10 mouse cellular contexts compared by ENCODE assay signal in genomic region chr14:57981720-57982418, GRCm38 (mm10). TPM values are rescaled to one million over a fixed set of nuclear protein-coding genes. Genes with fewer than 3 reads are reported as not detected.
DNase-seq lines count a peak whose midpoint lies in the region; ATAC-seq and TF ChIP-seq lines count a peak whose summit lies in the region.
"Had no signal": no experiment of that assay in that cellular context is flagged by ENCODE, and none has a peak within 500 bp of the region (broad histone marks: within the 10 kb centered on the region; RNA-seq: fewer than 3 reads in every experiment).

No protein-coding gene starts in this region.

- no peaks in the 10 kb centered on the region for H3K27me3 ChIP-seq in midbrain, embryonic 14.5 days (ENCODE audit: control insufficient read depth, insufficient read depth, low read length)
- H3K27me3 ChIP-seq: Patski had no signal

- no peak for TF ChIP-seq CTCF in brain, embryonic 14.5 days (IDR thresholded peaks at IDR 0.05; ENCODE audit: borderline replicate concordance, extremely low read depth, insufficient read depth, insufficient read length)

- no peak for TF ChIP-seq POLR2A in brain, embryonic 14.5 days (IDR thresholded peaks at IDR 0.05; ENCODE audit: borderline replicate concordance, extremely low read depth, insufficient read depth, insufficient read length, poor library complexity, severe bottlenecking)

- H3K9me3 ChIP-seq in midbrain, embryonic 14.5 days (ENCODE audit: control insufficient read depth, low read length), result no peaks in the 10 kb centered on the region

- H3K9ac ChIP-seq in midbrain, embryonic 14.5 days (replicated peaks; ENCODE audit: low read length), result peak overlapping the region; percentile 45; the same call in 1 of the 2 replicates

- H3K4me1 ChIP-seq in midbrain, embryonic 14.5 days (ENCODE audit: control insufficient read depth, insufficient read depth, low read length), result peaks cover 7% of the 10 kb centered on the region; the same call in 1 of the 2 replicates

- peak overlapping the region; percentile 36 for H3K4me2 ChIP-seq in midbrain, embryonic 14.5 days (ENCODE audit: low read length)
- H3K4me2 ChIP-seq: liver, embryonic 11.5 days had no signal

- no peak overlapping the region for H3K4me3 ChIP-seq in midbrain, embryonic 14.5 days (replicated peaks; ENCODE audit: low read depth, low read length)

- ATAC-seq in midbrain, embryonic 14.5 days (ENCODE audit: low FRiP score, low TSS enrichment), result peak; percentile 50; the same call in 1 of the 2 replicates
- ATAC-seq: Patski had no signal

- no peaks in the 10 kb centered on the region for H3K36me3 ChIP-seq in midbrain, embryonic 14.5 days (ENCODE audit: control insufficient read depth, insufficient read depth, low read length)

- peak overlapping the region; percentile 46 for H3K27ac ChIP-seq in midbrain, embryonic 14.5 days (replicated peaks; ENCODE audit: low read depth, low read length)

- 19% methylated on average over 14 of the region's 14 CpGs for WGBS in midbrain, embryonic 14.5 days

- peak; percentile 39 for DNase-seq in R1 (ENCODE audit: low read depth, low spot score)
- DNase-seq in brain, embryonic 14.5 days (ENCODE audit: low read depth), result peak; percentile 75
- peak; percentile 49 for DNase-seq in forelimb bud, embryonic 11.5 days (ENCODE audit: low read depth, low spot score)
- peak; percentile 69 for DNase-seq in midbrain, embryonic 14.5 days
- DNase-seq in left cerebral cortex, adult 18-20 months (ENCODE audit: low spot score in 2 of 2), result no peak
- DNase-seq in Muller cell, postnatal 12 days (ENCODE audit: inconsistent ontology term), result no peak
- DNase-seq in right cerebral cortex, postnatal 14 days, result no peak
- DNase-seq: cerebellum, postnatal 14 days had no signal

RNA-seq across cellular contexts. Expression of gene Micu2, which starts 17.2 kb away (rescaled TPM):
- 27.8 and 39.9 TPM in 2 replicates for polyA plus RNA-seq in brain, embryonic 14.5 days (2012; rRNA removed)
- 48.3 and 54.6 TPM in 2 replicates for polyA plus RNA-seq in midbrain, embryonic 14.5 days (2014; fragmentation: Nextera tagmentation; extraction: Ambion mirVana)
- total RNA-seq in left cerebral cortex, adult 18-20 months (2021), result 10 to 100 TPM; 23.4 to 25.4 TPM

Comparison
In these comparisons a context has a peak if more than half of its experiments do, and no peak if none do; other contexts are left out.
1. DNase-seq: peak in R1 (single experiment), brain, embryonic 14.5 days (single experiment), forelimb bud, embryonic 11.5 days (single experiment) and midbrain, embryonic 14.5 days (single experiment); none in left cerebral cortex, adult 18-20 months (0 of 2), Muller cell, postnatal 12 days (single experiment) and right cerebral cortex, postnatal 14 days (single experiment).